Mouse (Mus musculus): Measurements from ENCODE around the gene Drg2.

Gene Drg2

DNA sequence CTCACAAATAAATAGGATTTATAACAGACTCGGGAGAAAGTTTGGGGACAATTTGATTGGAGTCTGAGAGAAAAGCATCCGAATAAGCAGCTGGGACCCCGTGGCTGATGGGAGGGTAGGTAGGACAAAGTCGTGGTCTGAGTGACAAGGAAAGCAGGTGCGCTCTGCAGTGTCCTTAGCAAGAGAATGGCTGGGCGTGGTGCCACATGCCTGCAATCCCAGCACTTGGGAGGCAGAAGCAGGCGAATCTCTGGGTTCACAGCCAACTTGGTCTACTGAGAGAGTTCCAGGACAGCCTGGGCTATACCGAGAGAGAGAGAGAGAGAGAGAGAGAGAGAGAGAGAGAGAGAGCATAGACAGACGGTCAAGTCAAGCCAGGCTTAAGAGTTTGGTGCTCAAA lies 16.4 kb downstream of the Drg2 start:
- no peak for DNase-seq (ENCODE audit: low spot score)

DNA sequence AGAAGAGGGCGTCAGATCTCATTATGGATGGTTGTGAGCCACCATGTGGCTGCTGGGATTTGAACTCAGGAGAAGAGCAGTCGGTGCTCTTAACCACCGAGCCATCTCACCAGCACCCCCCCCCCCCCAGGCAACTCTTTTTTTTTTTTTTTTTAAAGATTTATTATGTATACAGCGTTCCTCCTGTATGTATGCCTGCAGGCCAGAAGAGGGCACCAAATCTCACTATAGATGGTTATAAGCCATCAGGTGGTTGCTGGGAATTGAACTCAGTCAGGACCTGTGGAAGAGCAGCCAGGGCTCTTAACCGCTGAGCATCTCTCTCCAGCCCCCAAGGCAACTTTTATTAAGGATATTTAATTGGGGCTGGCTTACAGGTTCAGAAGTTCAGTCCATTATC lies 20.1 kb downstream of the Drg2 start:
- no peak for DNase-seq (ENCODE audit: low spot score)

DNA sequence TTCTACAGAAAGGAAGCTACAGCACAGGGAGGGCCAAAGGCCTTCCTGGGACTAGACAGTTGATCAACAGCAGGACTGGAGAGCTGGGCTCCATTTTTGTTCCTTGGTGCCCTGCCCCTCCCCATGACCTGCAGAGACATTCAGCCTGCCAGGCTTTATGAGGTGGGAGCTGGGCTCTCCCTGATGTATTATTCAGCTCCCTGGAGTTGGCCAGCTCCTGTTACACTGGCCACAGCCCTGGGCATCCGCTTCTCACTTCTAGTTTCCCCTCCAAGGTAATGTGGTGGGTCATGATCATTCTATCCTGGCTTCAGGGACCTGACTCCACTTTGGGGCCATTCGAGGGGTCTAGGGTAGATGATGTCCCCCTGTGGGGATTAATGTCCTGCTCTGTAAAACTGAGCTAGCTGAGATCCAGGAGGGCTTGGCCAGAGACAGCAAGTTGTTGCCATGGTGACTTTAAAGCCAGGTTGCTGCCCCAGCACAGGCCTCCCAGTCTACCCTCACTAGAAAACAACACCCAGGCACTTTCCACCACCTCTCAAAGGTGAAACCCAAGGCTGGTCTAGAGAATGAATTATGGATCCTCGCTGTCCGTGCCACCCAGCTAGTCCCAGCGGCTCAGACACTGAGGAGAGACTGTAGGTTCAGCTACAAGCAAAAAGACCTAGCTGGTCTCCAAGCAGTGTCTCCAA lies 21.4 kb downstream of the Drg2 start:
- no peak for DNase-seq (ENCODE audit: low spot score)

GRCm38 (mm10) chr11:60478121-60478520 lies 23.7 kb downstream of the Drg2 start:
- DNase-seq (ENCODE audit: low spot score): no peak

DNA sequence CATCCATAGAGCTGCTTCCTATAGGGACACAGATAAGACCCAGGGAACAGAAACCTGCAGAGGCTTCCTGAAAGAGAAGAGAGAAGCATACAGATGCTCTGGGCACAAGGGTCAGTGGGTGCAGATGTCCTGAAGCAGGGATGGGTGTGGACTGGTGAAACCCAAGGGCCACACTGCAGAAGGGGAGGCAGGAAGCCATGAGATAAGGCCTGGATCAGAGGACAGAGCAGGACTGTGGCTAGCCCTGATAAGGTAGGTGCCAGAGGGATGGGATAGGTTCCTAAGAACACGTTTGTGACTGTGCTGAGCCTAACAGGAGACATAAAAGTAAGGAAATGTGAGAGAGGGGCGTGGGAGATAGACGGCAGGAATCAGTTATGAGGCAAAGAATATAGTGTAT lies 31.9 kb downstream of the Drg2 start:
- DNase-seq (ENCODE audit: low spot score): no peak

DNA sequence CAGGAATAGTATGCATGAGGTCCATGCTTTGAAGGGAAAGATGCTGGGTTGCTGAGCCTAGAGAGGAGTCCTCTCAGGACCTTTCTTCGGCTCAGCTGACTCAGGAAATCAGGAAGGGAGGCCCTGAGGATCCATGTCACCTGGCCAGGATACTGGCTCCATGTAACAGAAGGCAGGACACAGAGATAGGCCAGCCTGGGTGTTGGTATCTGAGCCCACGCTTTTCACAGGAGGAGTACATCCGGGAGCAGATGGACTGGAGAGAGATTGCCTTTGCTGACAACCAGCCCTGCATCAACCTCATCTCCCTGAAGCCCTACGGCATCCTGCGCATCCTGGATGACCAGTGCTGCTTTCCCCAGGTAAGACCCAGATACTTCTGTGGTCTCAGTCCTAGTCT lies 38.3 kb downstream of the Drg2 start:
- no peak for DNase-seq (ENCODE audit: low spot score)

DNA sequence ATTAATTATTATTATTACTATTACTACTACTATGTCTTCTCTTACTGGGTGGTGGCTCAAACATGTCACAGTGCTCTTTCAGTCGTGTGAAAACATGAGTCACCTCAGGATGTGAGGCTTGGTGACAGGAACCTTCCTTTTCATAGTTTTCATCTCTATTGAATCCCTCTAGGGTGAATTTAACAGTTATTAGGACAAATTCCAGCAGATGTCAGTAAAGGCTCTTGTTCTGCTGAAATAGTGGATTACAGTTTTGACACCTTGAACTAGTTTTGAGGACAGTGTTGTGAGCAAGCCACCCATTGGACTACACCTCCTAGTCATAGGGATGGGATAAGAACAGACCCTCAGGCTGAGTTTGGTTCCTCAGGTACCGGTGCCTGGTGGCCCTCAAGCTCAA lies 41.3 kb downstream of the Drg2 start:
- DNase-seq (ENCODE audit: low spot score): no peak

DNA sequence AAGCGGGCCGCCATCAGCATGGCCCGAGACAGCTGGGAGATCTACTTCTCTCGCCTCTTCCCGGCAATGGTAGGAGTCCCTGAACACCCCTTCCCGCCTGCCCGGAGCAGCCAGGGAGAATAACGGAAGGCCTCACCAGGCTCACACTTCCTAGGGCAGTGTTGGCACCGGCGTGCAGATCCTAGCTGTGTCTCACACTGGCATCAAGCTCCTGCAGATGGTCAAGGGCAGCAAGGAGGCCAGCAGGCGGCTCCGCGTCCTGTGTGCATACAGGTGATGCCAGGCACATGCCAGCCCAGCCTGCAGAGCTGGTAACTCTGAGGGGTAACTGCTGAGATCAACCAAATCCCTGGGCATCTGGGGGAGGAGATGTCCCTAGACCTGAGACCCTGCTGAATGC lies 52.9 kb downstream of the Drg2 start:
- no peak for DNase-seq (ENCODE audit: low spot score)

GRCm38 (mm10) chr11:60508950-60509349 lies 54.6 kb downstream of the Drg2 start:
- no peak for DNase-seq (ENCODE audit: low spot score)

DNA sequence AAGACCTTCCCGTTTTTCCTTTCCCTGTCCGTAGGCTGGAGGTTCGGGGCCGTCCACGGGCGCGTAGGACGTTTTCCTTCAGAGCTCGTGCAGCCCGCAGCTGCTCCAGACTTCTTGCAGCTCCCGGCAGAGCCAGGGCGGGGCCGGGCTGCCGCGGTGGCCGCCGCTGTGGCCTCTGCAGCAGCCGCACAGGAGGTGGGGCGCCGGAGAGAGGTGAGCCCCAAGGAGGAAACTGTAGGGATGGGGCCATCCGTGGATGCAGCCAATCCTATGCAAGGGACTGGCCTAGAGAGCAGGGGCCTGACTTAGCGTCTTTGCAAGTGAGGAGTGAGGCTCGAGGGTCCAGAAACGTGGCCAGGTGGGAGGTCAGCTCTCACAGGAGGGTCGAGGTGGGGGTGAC lies 55.1 kb downstream of the Drg2 start:
- DNase-seq (ENCODE audit: low spot score): no peak

- no peak for DNase-seq (ENCODE audit: low spot score)
Observed at GRCm38 (mm10) chr11:60511893-60512292, 57.5 kb downstream of the Drg2 start.

GRCm38 (mm10) chr11:60512520-60512919 lies 58.1 kb downstream of the Drg2 start:
- DNase-seq (ENCODE audit: low spot score): no peak

DNA sequence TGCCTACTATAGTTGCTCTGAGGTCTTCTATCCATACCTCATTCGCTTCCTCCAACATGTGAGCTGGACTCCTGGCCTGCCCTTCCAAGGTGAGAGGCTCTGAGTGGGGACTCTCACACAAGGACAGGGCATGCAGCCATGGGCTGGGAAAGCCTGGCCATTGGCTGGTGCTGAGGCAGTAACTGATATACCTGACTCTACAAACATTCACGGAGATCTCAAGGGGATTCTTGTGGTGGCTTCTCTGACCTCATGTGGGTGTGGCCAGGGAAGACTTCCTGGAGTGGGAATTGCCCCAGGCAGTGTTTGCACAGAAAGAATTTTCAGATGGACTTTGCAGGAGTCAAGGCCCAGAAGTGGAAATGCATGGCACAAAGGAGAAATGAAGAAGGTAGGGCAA lies 60.5 kb downstream of the Drg2 start:
- DNase-seq (ENCODE audit: low spot score): no peak

DNA sequence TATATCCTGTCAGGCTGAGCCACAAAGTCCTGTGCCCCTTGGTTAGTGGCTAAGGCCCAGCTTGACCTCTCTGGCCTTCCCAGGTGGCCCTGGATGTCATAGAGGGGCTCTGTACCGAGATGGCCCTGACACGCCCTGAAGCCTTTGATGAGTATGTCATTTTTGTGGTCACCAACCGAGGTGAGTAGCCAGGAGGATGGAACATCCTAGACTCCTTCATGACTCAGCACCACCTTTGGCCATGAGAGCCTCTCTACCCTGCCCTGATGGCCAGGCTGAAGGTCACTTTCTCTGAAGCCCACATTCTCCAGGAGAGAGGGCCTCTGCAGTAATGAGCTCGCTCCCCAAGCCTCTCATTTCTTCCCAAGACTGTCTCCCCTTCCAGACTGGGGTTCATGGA lies 63.9 kb downstream of the Drg2 start:
- DNase-seq (ENCODE audit: low spot score): no peak
